Mouse (Mus musculus) kidney, adult 10 weeks (tissue): ENCODE measurements around the gene Hmcn1. TPM values are rescaled to one million over a fixed set of nuclear protein-coding genes. Genes with fewer than 3 reads are reported as not detected.

Source experiments
- polyA plus RNA-seq: library from polyadenylated mRNA; stranded (reverse); fragments of 350-450 nt; fragmentation: Illumina TruSeq; extraction: RNeasy Lipid Tissue Mini Kit (QIAGEN cat#74804); gene quantifications from one replicate; pipeline ENCODE4 v1.2.3, GENCODE M21; 2014; ENCODE audit warnings: low read depth, low replicate concordance

The Hmcn1 gene
- 0.36 TPM for polyA plus RNA-seq

DNA sequence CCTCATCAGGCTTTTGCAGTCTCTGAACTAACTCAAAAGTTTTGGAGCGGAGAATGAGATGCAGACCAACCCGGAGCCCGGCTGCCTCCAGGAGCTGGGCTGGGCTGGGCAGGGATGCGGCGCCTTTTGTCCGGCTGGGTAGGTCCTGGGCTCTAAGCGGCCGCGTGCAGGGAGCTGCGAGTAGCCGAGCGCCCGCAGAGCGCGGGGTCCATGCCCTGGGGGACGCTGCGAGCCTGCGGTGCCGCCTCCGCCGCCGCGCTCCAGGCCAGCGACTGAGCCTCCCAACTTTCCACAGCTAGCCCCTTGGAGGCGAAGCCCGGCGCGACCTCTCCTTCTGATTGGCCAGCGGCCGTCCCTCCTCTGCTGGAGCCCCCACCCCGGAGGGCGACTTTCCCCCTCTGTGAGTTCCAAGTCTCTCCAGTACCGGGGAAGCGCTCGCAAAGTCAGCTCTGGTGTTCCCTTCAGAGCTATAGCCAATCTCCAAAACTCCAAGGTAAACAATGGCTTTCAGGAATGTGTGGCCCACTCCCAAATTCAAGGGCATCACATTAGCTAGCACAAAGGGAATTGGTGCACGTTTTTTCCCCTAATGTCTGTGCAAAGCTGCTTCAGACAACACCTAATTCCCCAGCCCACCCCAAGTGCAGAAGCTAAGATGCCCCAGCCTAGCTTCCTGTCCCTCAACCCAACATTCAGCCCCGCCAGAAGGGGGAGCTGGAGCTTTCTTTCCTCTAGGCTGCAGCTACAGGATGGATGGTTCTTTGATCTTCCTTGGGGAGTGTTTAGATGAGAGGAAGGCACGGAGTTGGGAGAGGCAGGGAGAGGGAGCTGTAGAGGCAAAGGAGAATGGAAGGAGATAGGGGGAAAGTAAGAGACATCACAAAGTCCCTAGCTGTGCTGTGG is at the start of gene Hmcn1:
TSS of gene Hmcn1 (minus strand) at position 274 of the 903 bp plus-strand sequence.

Other genes starting within 250 kb of the Hmcn1 start
- gene Gm47985, start 189.1 kb upstream of the Hmcn1 start, polyA plus RNA-seq, result not detected
- gene Gm8947, start 198.9 kb upstream of the Hmcn1 start, polyA plus RNA-seq, result not detected
- gene Gm47995, start 205.0 kb upstream of the Hmcn1 start, polyA plus RNA-seq, result not detected
- not detected for gene 3110040M04Rik, start 210.7 kb upstream of the Hmcn1 start, polyA plus RNA-seq
- gene Gm47996, start 216.7 kb upstream of the Hmcn1 start, polyA plus RNA-seq, result not detected